Mouse (Mus musculus) midbrain, embryonic 10.5 days (tissue): ENCODE measurements around the gene Magi2. TPM values are rescaled to one million over a fixed set of nuclear protein-coding genes. Genes with fewer than 3 reads are reported as not detected.

ENCODE experiments used
- DNase-seq: peaks from one replicate; pipeline ENCODE4 v3.0.0-alpha.2; 2017; ENCODE audit warnings: low spot score
- H3K27ac ChIP-seq: fragments of 300-500 bp; sonication (generic); replicated peaks from 2 replicates; pipeline ENCODE4 v1.5.1; 2016; ENCODE audit warnings: mild to moderate bottlenecking
- H3K27me3 ChIP-seq: fragments of 300-500 bp; sonication (generic); 2 replicates; pipeline ENCODE4 v1.6.1; 2016; ENCODE audit warnings: low read depth, mild to moderate bottlenecking; ENCODE audit not compliant: poor library complexity, severe bottlenecking
- H3K36me3 ChIP-seq: fragments of 300-500 bp; sonication (generic); 2 replicates; pipeline ENCODE4 v1.6.1; 2016; ENCODE audit warnings: mild to moderate bottlenecking, moderate library complexity
- H3K4me1 ChIP-seq: fragments of 300-500 bp; sonication (generic); 2 replicates; pipeline ENCODE4 v1.6.1; 2016
- H3K4me3 ChIP-seq: fragments of 300-500 bp; sonication (generic); 2 replicates; pipeline ENCODE4 v1.5.1; 2016; ENCODE audit warnings: mild to moderate bottlenecking, moderate library complexity
- H3K9me3 ChIP-seq: fragments of 300-500 bp; sonication (generic); replicated peaks from 2 replicates; pipeline ENCODE4 v1.6.1; 2016; ENCODE audit warnings: mild to moderate bottlenecking
- WGBS: fragments of 180-500 bp; shearing (Covaris S2); methylation state at CpG from one replicate; pipeline ENCODE4 v1.1.7; 2016; 5-methylcytosine and 5-hydroxymethylcytosine counted together
- polyA plus RNA-seq: library from polyadenylated mRNA; unstranded; fragments of >200 nt; fragmentation: Nextera tagmentation; extraction: Ambion mirVana; gene quantifications from 2 replicates; pipeline ENCODE4 v1.2.1, GENCODE M21; 2016

Gene Magi2
- polyA plus RNA-seq, 1 experiment from 2014 or later, result 3.8 TPM

GRCm38 (mm10) chr5:19999912-20000311, 773.1 kb downstream of the Magi2 start:
- 75% methylated on average over 1 of the region's 1 CpGs for WGBS

GRCm38 (mm10) chr5:20006616-20007015, 779.8 kb downstream of the Magi2 start:
- no peak overlapping the region for H3K27ac ChIP-seq
- H3K36me3 ChIP-seq, result no peaks in the 10 kb centered on the region
- H3K9me3 ChIP-seq, result no peaks in the 10 kb centered on the region
- 80% methylated on average over 2 of the region's 2 CpGs for WGBS
- no peak for DNase-seq
- no peaks in the 10 kb centered on the region for H3K4me1 ChIP-seq
- no peak overlapping the region for H3K4me3 ChIP-seq
- H3K27me3 ChIP-seq, result no peaks in the 10 kb centered on the region

More at GRCm38 (mm10) chr5:19999912-20000311, 773.1 kb downstream of the Magi2 start:
- no peaks in the 10 kb centered on the region for H3K36me3 ChIP-seq
- no peaks in the 10 kb centered on the region for H3K27me3 ChIP-seq
- no peaks in the 10 kb centered on the region for H3K4me1 ChIP-seq
- no peak overlapping the region for H3K4me3 ChIP-seq
- DNase-seq, result no peak
- no peak overlapping the region for H3K27ac ChIP-seq
- 0 out of 2 replicates have a peak, but pooled peaks cover 4% of the 10 kb centered on the region for H3K9me3 ChIP-seq

- Histone ChIP-seq H3K27me3 (no peaks in the 10 kb centered on the region), H3K27ac (no peak overlapping the region), H3K4me1 (no peaks in the 10 kb centered on the region), H3K9me3 (no peaks in the 10 kb centered on the region), H3K36me3 (no peaks in the 10 kb centered on the region), H3K4me3 (no peak overlapping the region)
- DNase-seq, result no peak
- WGBS, result 88% methylated on average over 8 of the region's 8 CpGs
These were observed 780.4 kb downstream of the Magi2 start for GRCm38 (mm10) chr5:20007246-20007645.

- Histone ChIP-seq H3K36me3 (no peaks in the 10 kb centered on the region), H3K27ac (no peak overlapping the region), H3K9me3 (no peaks in the 10 kb centered on the region), H3K4me3 (no peak overlapping the region), H3K27me3 (no peaks in the 10 kb centered on the region), H3K4me1 (no peaks in the 10 kb centered on the region)
- DNase-seq, result no peak
- WGBS, result 82% methylated on average over 7 of the region's 7 CpGs
These were observed 783.4 kb downstream of the Magi2 start for GRCm38 (mm10) chr5:20010210-20010609.

GRCm38 (mm10) chr5:20018063-20018462, 791.2 kb downstream of the Magi2 start:
- Histone ChIP-seq H3K4me3 (no peak overlapping the region), H3K27ac (no peak overlapping the region), H3K27me3 (no peaks in the 10 kb centered on the region), H3K36me3 (no peaks in the 10 kb centered on the region), H3K4me1 (0 out of 2 replicates have a peak, but pooled peaks cover 4% of the 10 kb centered on the region), H3K9me3 (no peaks in the 10 kb centered on the region)
- 77% methylated on average over 3 of the region's 3 CpGs for WGBS
- no peak for DNase-seq

- 36% methylated on average over 3 of the region's 3 CpGs for whole genome bisulfite sequencing
- Histone ChIP-seq H3K27ac (no peak overlapping the region), H3K36me3 (no peaks in the 10 kb centered on the region), H3K4me1 (peaks cover 10% of the 10 kb centered on the region; the same call in 1 of the 2 replicates), H3K4me3 (no peak overlapping the region), H3K9me3 (no peaks in the 10 kb centered on the region), H3K27me3 (no peaks in the 10 kb centered on the region)
- DNase-seq, result no peak
These were observed 819.8 kb downstream of the Magi2 start for GRCm38 (mm10) chr5:20046649-20047048.

- no peak for DNase-seq
- Histone ChIP-seq H3K9me3 (no peaks in the 10 kb centered on the region), H3K4me1 (peaks cover 10% of the 10 kb centered on the region; the same call in 1 of the 2 replicates), H3K27ac (no peak overlapping the region), H3K36me3 (no peaks in the 10 kb centered on the region), H3K27me3 (no peaks in the 10 kb centered on the region), H3K4me3 (no peak overlapping the region)
- 94% methylated on average over 2 of the region's 2 CpGs for WGBS
These were observed 821.5 kb downstream of the Magi2 start for GRCm38 (mm10) chr5:20048386-20048785.

GRCm38 (mm10) chr5:20050284-20050683, 823.4 kb downstream of the Magi2 start:
- 48% methylated on average over 1 of the region's 1 CpGs for WGBS
- Histone ChIP-seq H3K4me1 (peaks cover 10% of the 10 kb centered on the region; the same call in 1 of the 2 replicates), H3K4me3 (no peak overlapping the region), H3K36me3 (no peaks in the 10 kb centered on the region), H3K9me3 (no peaks in the 10 kb centered on the region), H3K27ac (no peak overlapping the region), H3K27me3 (no peaks in the 10 kb centered on the region)
- DNase-seq, result no peak

- 90% methylated on average over 1 of the region's 1 CpGs for WGBS
- Histone ChIP-seq H3K27me3 (no peaks in the 10 kb centered on the region), H3K4me3 (no peak overlapping the region), H3K4me1 (peaks cover 11% of the 10 kb centered on the region; the same call in 1 of the 2 replicates), H3K27ac (no peak overlapping the region), H3K36me3 (no peaks in the 10 kb centered on the region), H3K9me3 (no peaks in the 10 kb centered on the region)
- no peak for DNase-seq
These were observed 828.2 kb downstream of the Magi2 start for GRCm38 (mm10) chr5:20055000-20055399.

GRCm38 (mm10) chr5:20056074-20056842, 829.4 kb downstream of the Magi2 start:
- peaks cover 6% of the 10 kb centered on the region; the same call in 1 of the 2 replicates for H3K4me1 ChIP-seq
- no peak overlapping the region for H3K27ac ChIP-seq
- no peaks in the 10 kb centered on the region for H3K36me3 ChIP-seq
- 64% methylated on average over 5 of the region's 5 CpGs for WGBS
- DNase-seq, result no peak
- no peaks in the 10 kb centered on the region for H3K27me3 ChIP-seq
- H3K4me3 ChIP-seq, result no peak overlapping the region
- H3K9me3 ChIP-seq, result no peaks in the 10 kb centered on the region

- H3K4me1 ChIP-seq, result peaks cover 6% of the 10 kb centered on the region; the same call in 1 of the 2 replicates
- no peak for DNase-seq
- H3K27ac ChIP-seq, result no peak overlapping the region
- H3K9me3 ChIP-seq, result no peaks in the 10 kb centered on the region
- H3K27me3 ChIP-seq, result no peaks in the 10 kb centered on the region
- no peak overlapping the region for H3K4me3 ChIP-seq
- 74% methylated on average over 2 of the region's 2 CpGs for WGBS
- no peaks in the 10 kb centered on the region for H3K36me3 ChIP-seq
These were observed 830.0 kb downstream of the Magi2 start for GRCm38 (mm10) chr5:20056856-20057255.

GRCm38 (mm10) chr5:20062011-20062410, 835.2 kb downstream of the Magi2 start:
- H3K4me3 ChIP-seq, result no peak overlapping the region
- H3K27ac ChIP-seq, result no peak overlapping the region
- no peaks in the 10 kb centered on the region for H3K36me3 ChIP-seq
- no peak for DNase-seq
- peaks cover 12% of the 10 kb centered on the region for H3K4me1 ChIP-seq
- 88% methylated on average over 4 of the region's 4 CpGs for WGBS
- no peaks in the 10 kb centered on the region; the same call in 1 of the 2 replicates for H3K27me3 ChIP-seq
- H3K9me3 ChIP-seq, result no peaks in the 10 kb centered on the region

- Histone ChIP-seq H3K9me3 (no peaks in the 10 kb centered on the region), H3K27ac (no peak overlapping the region), H3K4me1 (peaks cover 36% of the 10 kb centered on the region), H3K36me3 (no peaks in the 10 kb centered on the region), H3K4me3 (no peak overlapping the region), H3K27me3 (peaks cover 4% of the 10 kb centered on the region)
- 72% methylated on average over 1 of the region's 1 CpGs for WGBS
- DNase-seq, result no peak
These were observed 838.2 kb downstream of the Magi2 start for GRCm38 (mm10) chr5:20065081-20065480.
